Mouse (Mus musculus) kidney, postnatal 14 days (tissue): Measurements from ENCODE around the gene Tpst1.

Experiments
- DNase-seq: peaks from one replicate; pipeline ENCODE4 v3.0.0; 2022; ENCODE audit warnings: mixed read lengths

The Tpst1 gene

GRCm38 (mm10) chr5:130052955-130053354, 20.2 kb upstream of the Tpst1 start:
- DNase-seq, result no peak

- DNase-seq, result no peak
These were observed 17.4 kb upstream of the Tpst1 start for GRCm38 (mm10) chr5:130055688-130056087.

GRCm38 (mm10) chr5:130056303-130056702, 16.8 kb upstream of the Tpst1 start:
- no peak for DNase-seq

- peak; percentile 45 for DNase-seq
These were observed 13.5 kb upstream of the Tpst1 start for GRCm38 (mm10) chr5:130059413-130060328.

- no peak for DNase-seq
These were observed 12.8 kb upstream of the Tpst1 start for GRCm38 (mm10) chr5:130060329-130060665.

- peak; percentile 60 for DNase-seq
These were observed 11.0 kb upstream of the Tpst1 start for GRCm38 (mm10) chr5:130062096-130062495.

- no peak for DNase-seq
These were observed 9.4 kb upstream of the Tpst1 start for GRCm38 (mm10) chr5:130063760-130064159.

- no peak for DNase-seq
These were observed 7.5 kb upstream of the Tpst1 start for GRCm38 (mm10) chr5:130065579-130065978.

GRCm38 (mm10) chr5:130067841-130068264, 5.3 kb upstream of the Tpst1 start:
- peak; percentile 16 for DNase-seq

GRCm38 (mm10) chr5:130074491-130074890, 1.4 kb downstream of the Tpst1 start:
- DNase-seq, result no peak

- DNase-seq, result no peak
These were observed 3.3 kb downstream of the Tpst1 start for GRCm38 (mm10) chr5:130076396-130076795.

- no peak for DNase-seq
These were observed 5.1 kb downstream of the Tpst1 start for GRCm38 (mm10) chr5:130078096-130078833.

- DNase-seq, result no peak
These were observed 5.7 kb downstream of the Tpst1 start for GRCm38 (mm10) chr5:130078834-130079156.

- DNase-seq, result peak; percentile 95
These were observed 6.3 kb downstream of the Tpst1 start for GRCm38 (mm10) chr5:130079202-130080050.

GRCm38 (mm10) chr5:130080051-130080681, 7.0 kb downstream of the Tpst1 start:
- DNase-seq, result no peak

- DNase-seq, result no peak
These were observed 8.2 kb downstream of the Tpst1 start for GRCm38 (mm10) chr5:130081181-130081881.

GRCm38 (mm10) chr5:130082431-130082830, 9.3 kb downstream of the Tpst1 start:
- no peak for DNase-seq

GRCm38 (mm10) chr5:130084271-130084670, 11.1 kb downstream of the Tpst1 start:
- DNase-seq, result no peak

GRCm38 (mm10) chr5:130088008-130088407, 14.9 kb downstream of the Tpst1 start:
- DNase-seq, result no peak

- no peak for DNase-seq
These were observed 15.5 kb downstream of the Tpst1 start for GRCm38 (mm10) chr5:130088612-130089011.

GRCm38 (mm10) chr5:130089177-130089576, 16.1 kb downstream of the Tpst1 start:
- no peak for DNase-seq
